Mouse (Mus musculus) heart, postnatal 0 days (tissue): ENCODE measurements around the gene Gk5. TPM values are rescaled to one million over a fixed set of nuclear protein-coding genes. Genes with fewer than 3 reads are reported as not detected.
"Not testable (repeated sequence)": the region's sequence is repeated elsewhere in the genome, so short reads cannot be mapped to it uniquely, and the experiment has no call there.

Experiments
- ATAC-seq: fragments of 200-750 bp; cut with Nextera tagmentation; 2 replicates; pipeline ENCODE4 v1.8.0; 2017; ENCODE audit warnings: low read depth, moderate number of reproducible peaks, moderate library complexity; ENCODE audit not compliant: insufficient read depth
- DNase-seq: peaks from one replicate; pipeline ENCODE4 v3.0.0-alpha.2; 2016; ENCODE audit warnings: low spot score
- H3K27ac ChIP-seq: fragments of 300-500 bp; sonication (generic); 2 replicates; pipeline ENCODE4 v1.5.1; 2014; ENCODE audit warnings: low read depth, mild to moderate bottlenecking
- H3K27me3 ChIP-seq: fragments of 300-500 bp; sonication (generic); 2 replicates; pipeline ENCODE4 v1.6.1; 2014; ENCODE audit warnings: low read length, mixed read lengths; ENCODE audit not compliant: control insufficient read depth, insufficient read depth
- H3K36me3 ChIP-seq: fragments of 300-500 bp; sonication (generic); replicated peaks from 2 replicates; pipeline ENCODE4 v1.6.1; 2014; ENCODE audit warnings: low read length, mixed read lengths; ENCODE audit not compliant: control insufficient read depth, insufficient read depth
- H3K4me1 ChIP-seq: fragments of 300-500 bp; sonication (generic); 2 replicates; pipeline ENCODE4 v1.6.1; 2014; ENCODE audit warnings: antibody characterized with exemption; ENCODE audit not compliant: control insufficient read depth, insufficient read depth
- H3K4me2 ChIP-seq: fragments of 300-500 bp; sonication (generic); 2 replicates; pipeline ENCODE4 v1.6.1; 2014; ENCODE audit warnings: low read depth, mild to moderate bottlenecking, low read length, moderate library complexity
- H3K4me3 ChIP-seq: fragments of 300-500 bp; sonication (generic); 2 replicates; pipeline ENCODE4 v1.5.1; 2014; ENCODE audit warnings: low read depth, low read length
- H3K9ac ChIP-seq: fragments of 300-500 bp; sonication (generic); replicated peaks from 2 replicates; pipeline ENCODE4 v1.6.1; 2014; ENCODE audit warnings: low read depth, low read length, mixed read lengths
- H3K9me3 ChIP-seq: fragments of 300-500 bp; sonication (generic); replicated peaks from 2 replicates; pipeline ENCODE4 v1.6.1; 2016; ENCODE audit warnings: low read length; ENCODE audit not compliant: control insufficient read depth
- CTCF ChIP-seq: IDR thresholded peaks from 2 replicates; pipeline ENCODE4 v1.5.1; 2016; ENCODE audit warnings: antibody characterized with exemption, control low read depth, low read depth
- EP300 ChIP-seq: IDR thresholded peaks from 2 replicates; pipeline ENCODE4 v1.6.1; 2016; ENCODE audit warnings: antibody characterized with exemption, low read depth
- WGBS: fragments of 180-500 bp; shearing (Covaris S2); extraction: QIAGEN DNeasy Blood & Tissue Kit; methylation state at CpG from one replicate; pipeline ENCODE4 v1.1.7; 2014; 5-methylcytosine and 5-hydroxymethylcytosine counted together
- polyA plus RNA-seq: library from polyadenylated mRNA; unstranded; fragments of >200 nt; fragmentation: Nextera tagmentation; extraction: Ambion mirVana; gene quantifications from 2 replicates; pipeline ENCODE4 v1.2.1, GENCODE M21; 2015
- total RNA-seq: library from RNA; depleted of rRNA; stranded (reverse); fragments of >200 nt; gene quantifications from 2 replicates; pipeline ENCODE4 v1.2.3, GENCODE M21; 2014; ENCODE audit warnings: low replicate concordance; rRNA removed

Gk5 gene
- total RNA-seq (0.76 and 3.2 TPM in 2 replicates), polyA plus RNA-seq (1.6 and 1.7 TPM in 2 replicates)

DNA sequence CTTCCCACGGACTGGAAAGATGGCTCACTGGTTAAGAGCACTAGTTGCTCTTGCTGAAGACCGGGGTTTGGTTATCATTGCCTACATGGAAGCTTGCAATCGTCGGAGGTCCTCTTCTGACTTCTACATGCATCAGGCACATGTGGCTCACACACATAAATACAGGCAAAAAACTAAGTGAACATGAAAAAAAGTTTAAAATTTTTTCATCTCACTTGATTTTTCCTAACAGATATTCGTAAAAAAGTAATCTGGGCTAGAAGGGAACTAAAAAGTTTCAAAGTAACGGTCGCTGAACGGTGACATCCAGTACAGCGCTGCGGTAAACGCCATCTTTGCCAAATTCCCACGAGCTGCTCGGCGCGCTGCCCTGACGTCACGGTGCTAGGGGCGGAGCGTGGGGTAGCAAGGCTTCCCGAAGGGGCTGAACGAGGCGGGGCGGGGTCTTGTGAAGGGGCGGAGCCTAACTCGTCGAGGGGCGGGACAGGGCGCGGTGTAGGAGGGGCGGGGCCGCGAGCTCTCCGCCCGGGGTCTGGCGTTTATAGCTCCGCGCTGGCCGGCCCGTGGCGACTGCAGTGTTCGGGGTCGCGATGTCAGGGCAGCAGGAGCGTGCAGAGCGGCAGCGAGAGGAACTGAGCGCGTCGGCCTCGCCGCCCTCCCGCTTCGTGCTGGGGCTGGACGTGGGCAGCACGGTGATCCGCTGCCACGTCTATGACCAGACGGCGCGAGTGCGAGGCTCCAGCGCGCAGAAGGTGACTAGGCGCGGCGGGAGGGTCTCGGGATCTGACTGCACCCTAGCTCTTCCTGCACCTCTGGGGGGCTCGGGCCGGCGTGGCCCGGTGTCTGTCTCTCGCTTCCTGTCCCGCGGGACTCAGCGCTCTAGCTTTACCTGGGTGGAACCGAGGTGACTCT, at the start of gene Gk5:
Gk5 (plus strand) TSS at position 502 of the 912 bp plus-strand sequence.
- DNase-seq: peak; percentile 95
- Histone ChIP-seq H3K4me3 (peak within 1 kb of the TSS; percentile 67), H3K4me2 (peak within 1 kb of the TSS; percentile 91), H3K4me1 (0 out of 2 replicates have a peak, but pooled peaks cover 3% of the 10 kb centered on the region), H3K36me3 (no peaks in the 10 kb centered on the region), H3K9me3 (no peaks in the 10 kb centered on the region), H3K9ac (peak within 1 kb of the TSS; percentile 77), H3K27ac (peak within 1 kb of the TSS; percentile 60; the same call in 1 of the 2 replicates), H3K27me3 (no peaks in the 10 kb centered on the region)
- WGBS: under 1% methylated on average over 76 of the region's 76 CpGs
- TF ChIP-seq EP300: no peak
- TF ChIP-seq CTCF: 0 out of 2 replicates have a peak, but pooled peaks have one; percentile 2
- peak; percentile 100 for ATAC-seq

- no peaks in the 10 kb centered on the region for H3K9me3 ChIP-seq
- H3K36me3 ChIP-seq: no peaks in the 10 kb centered on the region
- no peak for ATAC-seq
- no peaks in the 10 kb centered on the region for H3K27me3 ChIP-seq
- WGBS: 90% methylated on average over 13 of the region's 13 CpGs
- no peaks in the 10 kb centered on the region for H3K4me1 ChIP-seq
- no peak for DNase-seq
- no peak overlapping the region for H3K4me3 ChIP-seq
- no peak overlapping the region for H3K27ac ChIP-seq
- H3K9ac ChIP-seq: no peak overlapping the region
- no peak overlapping the region for H3K4me2 ChIP-seq
- no peak for TF ChIP-seq CTCF
- TF ChIP-seq EP300: no peak
Observed at GRCm38 (mm10) chr9:96078752-96079315, 40.3 kb upstream of the Gk5 start.

- Histone ChIP-seq H3K27me3 (no peaks in the 10 kb centered on the region), H3K4me1 (no peaks in the 10 kb centered on the region), H3K27ac (no peak overlapping the region), H3K4me2 (no peak overlapping the region), H3K9me3 (no peaks in the 10 kb centered on the region), H3K36me3 (no peaks in the 10 kb centered on the region), H3K9ac (no peak overlapping the region), H3K4me3 (no peak overlapping the region)
- WGBS: 89% methylated on average over 6 of the region's 6 CpGs
- DNase-seq: no peak
- no peak for ATAC-seq
- TF ChIP-seq CTCF (no peak), EP300 (no peak)
Observed at GRCm38 (mm10) chr9:96085293-96085692, 33.9 kb upstream of the Gk5 start.

- TF ChIP-seq EP300: no peak
- TF ChIP-seq CTCF: no peak
- no peak overlapping the region for H3K4me2 ChIP-seq
- H3K27me3 ChIP-seq: no peaks in the 10 kb centered on the region
- no peak for DNase-seq
- no peak overlapping the region for H3K27ac ChIP-seq
- WGBS: 85% methylated on average over 2 of the region's 2 CpGs
- H3K9ac ChIP-seq: no peak overlapping the region
- H3K9me3 ChIP-seq: no peaks in the 10 kb centered on the region
- H3K36me3 ChIP-seq: no peaks in the 10 kb centered on the region
- H3K4me3 ChIP-seq: no peak overlapping the region
- H3K4me1 ChIP-seq: no peaks in the 10 kb centered on the region
- no peak for ATAC-seq
Observed at GRCm38 (mm10) chr9:96087671-96088070, 31.5 kb upstream of the Gk5 start.

- DNase-seq, H3K9ac ChIP-seq, H3K27me3 ChIP-seq, H3K4me1 ChIP-seq, H3K27ac ChIP-seq, ATAC-seq, H3K36me3 ChIP-seq, H3K4me2 ChIP-seq, H3K4me3 ChIP-seq, H3K9me3 ChIP-seq: not testable (repeated sequence)
- 81% methylated on average over 3 of the region's 3 CpGs for WGBS
Observed at GRCm38 (mm10) chr9:96088456-96088855, 30.7 kb upstream of the Gk5 start.

DNA sequence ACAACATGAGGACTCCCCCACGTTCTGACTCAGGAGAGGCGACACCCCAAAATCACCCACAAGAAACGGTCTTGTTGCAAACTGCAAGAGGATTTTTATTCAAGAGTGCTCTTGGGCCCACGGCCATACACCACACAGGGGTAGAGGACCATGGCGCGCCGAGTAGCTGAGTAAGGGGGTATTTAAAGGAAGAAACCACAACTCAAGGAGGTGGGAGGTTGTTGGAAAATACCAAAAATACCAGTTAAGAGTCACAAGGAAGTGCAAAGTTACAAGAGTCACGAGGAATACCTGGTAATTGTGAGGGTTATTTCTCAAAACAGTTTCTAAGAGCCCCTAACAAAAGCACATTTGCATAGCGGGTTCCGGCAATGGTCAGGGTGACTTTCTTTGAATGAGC, 26.5 kb upstream of the Gk5 start:
- H3K36me3 ChIP-seq, H3K9ac ChIP-seq, H3K4me1 ChIP-seq, H3K27me3 ChIP-seq, H3K9me3 ChIP-seq, H3K4me2 ChIP-seq, H3K4me3 ChIP-seq, H3K27ac ChIP-seq, ATAC-seq, DNase-seq: not testable (repeated sequence)
- 80% methylated on average over 10 of the region's 10 CpGs for WGBS
